Mouse (Mus musculus): ENCODE measurements around the gene Atp6v1g3. TPM values are rescaled to one million over a fixed set of nuclear protein-coding genes. Genes with fewer than 3 reads are reported as not detected.

The Atp6v1g3 gene
- total RNA-seq, 1 experiment from 2014 or later: not detected

DNA sequence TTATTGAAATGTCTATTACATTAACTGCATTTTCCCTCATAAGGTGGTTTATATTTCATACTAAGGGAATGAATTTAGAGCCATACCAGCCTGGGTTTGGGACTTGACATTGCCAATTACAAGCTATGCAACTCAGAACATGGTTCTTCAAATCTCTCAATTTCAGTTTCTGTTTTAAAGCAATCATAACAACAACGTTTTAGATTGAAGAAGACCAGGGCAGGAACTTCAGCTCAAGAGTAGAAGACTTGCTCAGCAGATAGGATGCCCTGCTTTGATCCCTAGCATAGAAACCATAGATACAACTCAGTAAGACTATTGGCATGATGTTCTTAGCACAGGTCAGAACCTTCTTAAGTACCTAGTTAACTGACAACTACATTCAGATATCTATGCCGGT lies 63.9 kb downstream of the Atp6v1g3 start:
- no peak for ATAC-seq (replicated peaks; ENCODE audit: low read depth, poor library complexity, severe bottlenecking)

Other genes starting within 250 kb of the Atp6v1g3 start
- gene Ptprc, start 98.0 kb upstream of the Atp6v1g3 start, total RNA-seq (2017): 219 and 223 TPM in 2 replicates

Measured in common myeloid progenitor, adult 5-6 weeks (primary cell).